8 mouse cellular contexts compared by ENCODE assay signal in genomic region chr2:109918592-109919262, GRCm38 (mm10). TPM values are rescaled to one million over a fixed set of nuclear protein-coding genes. Genes with fewer than 3 reads are reported as not detected.
DNase-seq lines count a peak whose midpoint lies in the region; ATAC-seq and TF ChIP-seq lines count a peak whose summit lies in the region.

No protein-coding gene starts in this region.

- peaks cover 5% of the 10 kb centered on the region; the same call in 1 of the 2 replicates for H3K4me1 ChIP-seq in forebrain, postnatal 0 days (ENCODE audit: insufficient read depth)
- peaks cover 41% of the 10 kb centered on the region for H3K4me1 ChIP-seq in kidney, embryonic 15.5 days
- peaks cover 26% of the 10 kb centered on the region for H3K4me1 ChIP-seq in midbrain, embryonic 16.5 days (ENCODE audit: control insufficient read depth, insufficient read depth, low read length)

- DNase-seq in gastrocnemius, postnatal 14 days, result peak; percentile 14
- DNase-seq in gastrocnemius, postnatal 36 days, result no peak
- peak; percentile 49 for DNase-seq in adrenal gland, postnatal 25 days
- no peak for DNase-seq in forebrain, postnatal 0 days
- no peak for DNase-seq in frontal cortex, postnatal 36 days (ENCODE audit: low spot score in 2 of 2)

- TF ChIP-seq CTCF in forebrain, postnatal 0 days (IDR thresholded peaks at IDR 0.05; ENCODE audit: low read depth), result no peak

- H3K27me3 ChIP-seq in forebrain, postnatal 0 days (ENCODE audit: insufficient read depth, low read length), result peaks cover 8% of the 10 kb centered on the region
- H3K27me3 ChIP-seq in kidney, embryonic 15.5 days, result no peaks in the 10 kb centered on the region
- no peaks in the 10 kb centered on the region for H3K27me3 ChIP-seq in midbrain, embryonic 16.5 days (ENCODE audit: control insufficient read depth, insufficient read depth, low read depth, low read length)

- WGBS in forebrain, postnatal 0 days, result 10% methylated on average over 22 of the region's 22 CpGs
- WGBS in kidney, embryonic 15.5 days, result 5% methylated on average over 22 of the region's 22 CpGs
- 6% methylated on average over 22 of the region's 22 CpGs for WGBS in midbrain, embryonic 16.5 days

- H3K27ac ChIP-seq in forebrain, postnatal 0 days (ENCODE audit: low read depth, low read length), result no peak overlapping the region
- peak overlapping the region; percentile 100 for H3K27ac ChIP-seq in kidney, embryonic 15.5 days
- no peak overlapping the region for H3K27ac ChIP-seq in midbrain, embryonic 16.5 days (ENCODE audit: low read length)

- peak overlapping the region; percentile 64 for H3K4me2 ChIP-seq in forebrain, postnatal 0 days (ENCODE audit: low read depth)
- peak overlapping the region; percentile 77 for H3K4me2 ChIP-seq in kidney, embryonic 15.5 days
- peak overlapping the region; percentile 74 for H3K4me2 ChIP-seq in midbrain, embryonic 16.5 days (ENCODE audit: low read length)

- intact Hi-C loops in gastrocnemius, postnatal 14 days (cut with DNase I; ENCODE audit: low total_unique reads), result loop anchor here (10.0 kb wide), 1 partner anchor 76 kb away; no protein-coding TSS in a partner anchor
- intact Hi-C loops in gastrocnemius, postnatal 36 days (cut with DNase I), result loop anchor here (5.0 kb wide), 3 partner anchors 54 to 99 kb away; partner anchors contain the start of gene Ccdc34

- no peaks in the 10 kb centered on the region for H3K9me3 ChIP-seq in forebrain, postnatal 0 days (ENCODE audit: low read length)
- H3K9me3 ChIP-seq in kidney, embryonic 15.5 days (replicated peaks), result no peaks in the 10 kb centered on the region
- no peaks in the 10 kb centered on the region for H3K9me3 ChIP-seq in midbrain, embryonic 16.5 days (replicated peaks; ENCODE audit: control insufficient read depth, low read length, poor library complexity, severe bottlenecking)

- H3K9ac ChIP-seq in forebrain, postnatal 0 days, result peak overlapping the region; percentile 65
- H3K9ac ChIP-seq in kidney, embryonic 15.5 days, result peak overlapping the region; percentile 97
- H3K9ac ChIP-seq in midbrain, embryonic 16.5 days (ENCODE audit: low read depth, low read length), result peak overlapping the region; percentile 88

- peak overlapping the region; percentile 77 for H3K4me3 ChIP-seq in forebrain, postnatal 0 days (ENCODE audit: low read depth, low read length)
- H3K4me3 ChIP-seq in kidney, embryonic 15.5 days (replicated peaks), result peak overlapping the region; percentile 86
- peak overlapping the region; percentile 83 for H3K4me3 ChIP-seq in midbrain, embryonic 16.5 days (ENCODE audit: low read depth, low read length)

- no peak for ATAC-seq in forebrain, postnatal 0 days
- no peak; the same call in 1 of the 2 replicates for ATAC-seq in kidney, embryonic 15.5 days (replicated peaks; ENCODE audit: low FRiP score)
- ATAC-seq in midbrain, embryonic 16.5 days, result no peak
- no peak for ATAC-seq in activated CD4-positive, CD25-positive, alpha-beta regulatory T cell, adult 4 months

- no peaks in the 10 kb centered on the region for H3K36me3 ChIP-seq in forebrain, postnatal 0 days (ENCODE audit: insufficient read depth)
- no peaks in the 10 kb centered on the region for H3K36me3 ChIP-seq in kidney, embryonic 15.5 days
- H3K36me3 ChIP-seq in midbrain, embryonic 16.5 days (ENCODE audit: control insufficient read depth, insufficient read depth, low read length), result no peaks in the 10 kb centered on the region

RNA-seq across cellular contexts. Expression of gene Lgr4, which starts 1.3 kb away (rescaled TPM):
- total RNA-seq in gastrocnemius, postnatal 14 days (2021), result 10 to 100 TPM; 17.3 to 18.8 TPM
- 10 to 100 TPM; 24.7 to 24.9 TPM for total RNA-seq in gastrocnemius, postnatal 36 days (2021)
- 222 and 259 TPM in 2 replicates for total RNA-seq in adrenal gland, postnatal 25 days (2021)
- total RNA-seq in forebrain, postnatal 0 days (2014; rRNA removed), result 18.1 and 26.7 TPM in 2 replicates
- 4.6 and 5.6 TPM in 2 replicates for polyA plus RNA-seq in forebrain, postnatal 0 days (2015; fragmentation: Nextera tagmentation; extraction: Ambion mirVana)
- polyA plus RNA-seq in kidney, embryonic 15.5 days (2015; fragmentation: Nextera tagmentation; extraction: Ambion mirVana), result 27.8 and 28.0 TPM in 2 replicates
- polyA plus RNA-seq in midbrain, embryonic 16.5 days (2015; fragmentation: Nextera tagmentation; extraction: Ambion mirVana), result 6.8 and 7.1 TPM in 2 replicates
- polyA plus RNA-seq in activated CD4-positive, CD25-positive, alpha-beta regulatory T cell, adult 4 months (2017; shearing (Covaris generic)), result under 1 TPM in 1 of 2 experiments, not detected in 1; 0.42 TPM

RNA-seq across cellular contexts. Expression of gene Lin7c, which starts 28.1 kb away (rescaled TPM):
- 10 to 100 TPM; 21.3 to 22.7 TPM for total RNA-seq in gastrocnemius, postnatal 14 days (2021)
- total RNA-seq in gastrocnemius, postnatal 36 days (2021), result 10 to 100 TPM; 22.5 to 27.8 TPM
- 61.6 and 88.7 TPM in 2 replicates for total RNA-seq in adrenal gland, postnatal 25 days (2021)
- total RNA-seq in forebrain, postnatal 0 days (2014; rRNA removed), result 205 and 283 TPM in 2 replicates
- polyA plus RNA-seq in forebrain, postnatal 0 days (2015; fragmentation: Nextera tagmentation; extraction: Ambion mirVana), result 138 and 175 TPM in 2 replicates
- polyA plus RNA-seq in kidney, embryonic 15.5 days (2015; fragmentation: Nextera tagmentation; extraction: Ambion mirVana), result 69.3 and 76.4 TPM in 2 replicates
- 256 and 261 TPM in 2 replicates for polyA plus RNA-seq in midbrain, embryonic 16.5 days (2015; fragmentation: Nextera tagmentation; extraction: Ambion mirVana)
- polyA plus RNA-seq in activated CD4-positive, CD25-positive, alpha-beta regulatory T cell, adult 4 months (2017; shearing (Covaris generic)), result 10 to 100 TPM; 53.8 to 62.3 TPM

Comparison
In these comparisons a context has a peak if more than half of its experiments do, and no peak if none do; other contexts are left out.
1. DNase-seq: peak in gastrocnemius, postnatal 14 days (single experiment) and adrenal gland, postnatal 25 days (single experiment); none in gastrocnemius, postnatal 36 days (0 of 2), forebrain, postnatal 0 days (single experiment) and frontal cortex, postnatal 36 days (0 of 2).
2. Peak in every context shown above with its lines, with median percentiles within 50 percentile points of each other: H3K4me2 ChIP-seq, H3K4me3 ChIP-seq and H3K9ac ChIP-seq.